Mouse (Mus musculus) lung, postnatal 0 days (tissue): ENCODE measurements around the gene AW551984. TPM values are rescaled to one million over a fixed set of nuclear protein-coding genes. Genes with fewer than 3 reads are reported as not detected.

Source experiments
- ATAC-seq: fragments of 200-750 bp; cut with Nextera tagmentation; 2 replicates; pipeline ENCODE4 v1.8.0; 2017; ENCODE audit warnings: moderate library complexity
- DNase-seq: peaks from one replicate; pipeline ENCODE4 v3.0.0-alpha.2; 2016; ENCODE audit warnings: low spot score
- H3K27ac ChIP-seq: fragments of 300-500 bp; sonication (generic); 2 replicates; pipeline ENCODE4 v1.5.1; 2014; ENCODE audit warnings: antibody characterized with exemption, mild to moderate bottlenecking, low read length, mixed read lengths
- H3K27me3 ChIP-seq: fragments of 300-500 bp; sonication (generic); replicated peaks from 2 replicates; pipeline ENCODE4 v1.6.1; 2014; ENCODE audit warnings: low read length, mixed read lengths; ENCODE audit not compliant: insufficient read depth
- H3K36me3 ChIP-seq: fragments of 300-500 bp; sonication (generic); 2 replicates; pipeline ENCODE4 v1.6.1; 2014; ENCODE audit warnings: low read length, mixed read lengths; ENCODE audit not compliant: insufficient read depth
- H3K4me1 ChIP-seq: fragments of 300-500 bp; sonication (generic); 2 replicates; pipeline ENCODE4 v1.6.1; 2014; ENCODE audit warnings: antibody characterized with exemption, low read depth, low read length, mixed read lengths; ENCODE audit not compliant: insufficient read depth
- H3K4me2 ChIP-seq: fragments of 300-500 bp; sonication (generic); replicated peaks from 2 replicates; pipeline ENCODE4 v1.6.1; 2014; ENCODE audit warnings: low read depth, mild to moderate bottlenecking, low read length, moderate library complexity, mixed read lengths
- H3K4me3 ChIP-seq: fragments of 300-500 bp; sonication (generic); 2 replicates; pipeline ENCODE4 v1.5.1; 2014; ENCODE audit warnings: low read depth, low read length
- H3K9ac ChIP-seq: fragments of 300-500 bp; sonication (generic); replicated peaks from 2 replicates; pipeline ENCODE4 v1.6.1; 2014; ENCODE audit warnings: low read depth, mild to moderate bottlenecking
- H3K9me3 ChIP-seq: fragments of 300-500 bp; sonication (generic); 2 replicates; pipeline ENCODE4 v1.6.1; 2016; ENCODE audit warnings: low read length, mixed read lengths
- CTCF ChIP-seq: IDR thresholded peaks from 2 replicates; pipeline ENCODE4 v1.5.1; 2016; ENCODE audit warnings: antibody characterized with exemption, mild to moderate bottlenecking
- EP300 ChIP-seq: IDR thresholded peaks from 2 replicates; pipeline ENCODE4 v1.6.1; 2016; ENCODE audit warnings: antibody characterized with exemption, mild to moderate bottlenecking, control low read depth
- WGBS: fragments of 180-500 bp; shearing (Covaris S2); extraction: QIAGEN DNeasy Blood & Tissue Kit; methylation state at CpG from one replicate; pipeline ENCODE4 v1.1.7; 2014; 5-methylcytosine and 5-hydroxymethylcytosine counted together
- polyA plus RNA-seq: library from polyadenylated mRNA; unstranded; fragments of >200 nt; fragmentation: Nextera tagmentation; extraction: Ambion mirVana; gene quantifications from 2 replicates; pipeline ENCODE4 v1.2.1, GENCODE M21; 2015

AW551984 gene
- polyA plus RNA-seq, 1 experiment from 2014 or later, result 1.7 TPM

DNA sequence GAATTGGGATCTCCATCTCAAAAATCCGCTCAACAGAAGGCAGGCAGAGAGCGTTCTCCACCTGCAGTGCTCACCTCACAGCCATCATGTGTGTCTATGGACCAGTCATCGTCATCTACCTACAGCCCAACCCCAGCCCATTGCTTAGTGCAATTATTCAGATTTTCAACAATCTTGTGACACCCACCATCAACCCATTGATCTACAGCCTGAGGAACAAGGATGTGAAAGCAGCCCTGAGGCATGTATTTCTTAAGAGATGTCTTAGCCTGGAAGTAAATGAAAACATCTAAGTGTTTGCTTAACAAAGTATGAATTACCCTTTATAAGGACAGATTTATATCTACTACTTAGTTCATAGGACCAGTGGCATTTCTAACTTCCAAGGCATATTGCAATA, 19.6 kb upstream of the AW551984 start:
- no peaks in the 10 kb centered on the region for H3K36me3 ChIP-seq
- no peak overlapping the region for H3K4me3 ChIP-seq
- ATAC-seq (no peak), DNase-seq (no peak)
- H3K4me1 ChIP-seq, result no peaks in the 10 kb centered on the region
- 87% methylated on average over 3 of the region's 3 CpGs for WGBS
- H3K9me3 ChIP-seq, result no peaks in the 10 kb centered on the region
- no peaks in the 10 kb centered on the region for H3K27me3 ChIP-seq
- H3K27ac ChIP-seq, result no peak overlapping the region
- no peak overlapping the region for H3K9ac ChIP-seq
- TF ChIP-seq CTCF (no peak), EP300 (no peak)
- no peak overlapping the region for H3K4me2 ChIP-seq

GRCm38 (mm10) chr9:39621073-39621472, 16.9 kb upstream of the AW551984 start, which contains the start of gene Olfr960:
TSS of gene Olfr960 (plus strand) at chr9:39621373.
- Histone ChIP-seq H3K9me3 (no peaks in the 10 kb centered on the region), H3K9ac (no peak within 1 kb of the TSS), H3K36me3 (no peaks in the 10 kb centered on the region), H3K27me3 (no peaks in the 10 kb centered on the region), H3K4me1 (no peaks in the 10 kb centered on the region), H3K4me2 (no peak within 1 kb of the TSS), H3K27ac (no peak within 1 kb of the TSS), H3K4me3 (no peak within 1 kb of the TSS)
- ATAC-seq, result no peak
- no peak for TF ChIP-seq CTCF
- TF ChIP-seq EP300, result no peak
- WGBS, result 72% methylated on average over 1 of the region's 1 CpGs
- DNase-seq, result no peak

GRCm38 (mm10) chr9:39611953-39612352, 7.8 kb upstream of the AW551984 start:
- ATAC-seq (no peak), DNase-seq (no peak)
- WGBS, result 56% methylated on average over 1 of the region's 1 CpGs

DNA sequence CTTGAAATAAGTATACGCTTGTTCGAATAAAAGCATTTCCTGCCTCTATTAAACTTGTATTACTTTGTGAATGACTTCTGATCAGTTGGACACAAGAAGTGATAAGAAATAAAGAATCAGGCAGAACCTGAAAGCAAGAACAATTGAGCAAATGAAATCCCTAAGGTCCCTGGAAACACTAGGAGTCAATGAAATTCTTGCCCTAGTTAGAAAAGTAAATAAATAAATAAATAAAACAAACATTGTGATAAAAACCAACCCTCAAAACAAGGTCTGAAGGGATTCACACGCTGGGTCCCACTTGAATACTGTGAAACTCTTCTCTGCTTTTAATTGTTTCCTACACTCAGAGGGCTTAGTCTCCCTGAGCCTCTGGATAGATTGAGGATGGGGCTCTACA, 6.2 kb upstream of the AW551984 start, which contains the start of gene Olfr148:
Olfr148 (plus strand) TSS at position 301 of the 400 bp plus-strand sequence.
- Histone ChIP-seq H3K27me3 (no peaks in the 10 kb centered on the region), H3K9ac (no peak within 1 kb of the TSS), H3K4me1 (no peaks in the 10 kb centered on the region), H3K4me3 (no peak within 1 kb of the TSS), H3K27ac (no peak within 1 kb of the TSS), H3K4me2 (no peak within 1 kb of the TSS), H3K36me3 (no peaks in the 10 kb centered on the region), H3K9me3 (no peaks in the 10 kb centered on the region)
- no peak for TF ChIP-seq CTCF
- TF ChIP-seq EP300, result no peak
- ATAC-seq (no peak), DNase-seq (no peak)
- WGBS, result 65% methylated on average over 3 of the region's 3 CpGs

More at GRCm38 (mm10) chr9:39611953-39612352, 7.8 kb upstream of the AW551984 start:
- Histone ChIP-seq H3K4me1 (no peaks in the 10 kb centered on the region), H3K9ac (no peak overlapping the region), H3K27ac (no peak overlapping the region), H3K27me3 (no peaks in the 10 kb centered on the region), H3K36me3 (no peaks in the 10 kb centered on the region), H3K4me3 (no peak overlapping the region), H3K4me2 (no peak overlapping the region), H3K9me3 (no peaks in the 10 kb centered on the region)
- TF ChIP-seq CTCF (peak; percentile 45), EP300 (no peak)

- no peak overlapping the region for H3K4me2 ChIP-seq
- no peaks in the 10 kb centered on the region for H3K27me3 ChIP-seq
- TF ChIP-seq CTCF (no peak), EP300 (no peak)
- no peaks in the 10 kb centered on the region for H3K9me3 ChIP-seq
- ATAC-seq (no peak), DNase-seq (no peak)
- H3K4me3 ChIP-seq, result no peak overlapping the region
- no peak overlapping the region for H3K9ac ChIP-seq
- H3K4me1 ChIP-seq, result 0 out of 2 replicates have a peak, but pooled peaks cover 5% of the 10 kb centered on the region
- no peak overlapping the region for H3K27ac ChIP-seq
- H3K36me3 ChIP-seq, result no peaks in the 10 kb centered on the region
These were observed 4.3 kb upstream of the AW551984 start for GRCm38 (mm10) chr9:39608497-39608896.

GRCm38 (mm10) chr9:39603333-39603845, 814 bp downstream of the AW551984 start:
- Histone ChIP-seq H3K4me2 (peak overlapping the region; percentile 48), H3K9me3 (no peaks in the 10 kb centered on the region), H3K36me3 (no peaks in the 10 kb centered on the region), H3K27me3 (no peaks in the 10 kb centered on the region), H3K27ac (no peak overlapping the region), H3K9ac (no peak overlapping the region), H3K4me3 (peak overlapping the region; percentile 3; the same call in 1 of the 2 replicates), H3K4me1 (0 out of 2 replicates have a peak, but pooled peaks cover 5% of the 10 kb centered on the region)
- under 1% methylated on average over 9 of the region's 9 CpGs for WGBS
- peak; percentile 32 for DNase-seq
- no peak for TF ChIP-seq EP300
- no peak for TF ChIP-seq CTCF
- ATAC-seq, result no peak; the same call in 1 of the 2 replicates
